Mouse (Mus musculus): Measurements from ENCODE around the gene Skp1a. TPM values are rescaled to one million over a fixed set of nuclear protein-coding genes. Genes with fewer than 3 reads are reported as not detected.

Skp1a gene
- polyA plus RNA-seq, 1 experiment from 2014 or later = 537 TPM

- ATAC-seq (replicated peaks; ENCODE audit: insufficient number of reproducible peaks, low FRiP score, low TSS enrichment) = no peak
- Histone ChIP-seq H3K4me1 (ENCODE audit: control insufficient read depth, insufficient read depth, low read length) (peaks cover 24% of the 10 kb centered on the region), H3K36me3 (ENCODE audit: control insufficient read depth, insufficient read depth, low read length) (no peaks in the 10 kb centered on the region), H3K4me3 (ENCODE audit: low read depth, low read length) (no peak overlapping the region), H3K27ac (ENCODE audit: low read depth, low read length) (no peak overlapping the region), H3K27me3 (ENCODE audit: control insufficient read depth, insufficient read depth, low read length) (peaks cover 8% of the 10 kb centered on the region; the same call in 1 of the 2 replicates), H3K4me2 (0 out of 2 replicates have a peak overlapping the region, but pooled peaks have one; percentile 0), H3K9me3 (replicated peaks; ENCODE audit: control insufficient read depth, low read length) (no peaks in the 10 kb centered on the region), H3K9ac (ENCODE audit: low read depth, low read length) (no peak overlapping the region)
- WGBS (ENCODE audit: insufficient replicate concordance) = 22% methylated on average over 16 of the region's 16 CpGs
Observed at GRCm38 (mm10) chr11:52286301-52286957, 54.6 kb downstream of the Skp1a start.

- H3K27ac ChIP-seq (ENCODE audit: low read depth, low read length) = no peak overlapping the region
- ATAC-seq (replicated peaks; ENCODE audit: insufficient number of reproducible peaks, low FRiP score, low TSS enrichment) = no peak
- no peaks in the 10 kb centered on the region for H3K36me3 ChIP-seq (ENCODE audit: control insufficient read depth, insufficient read depth, low read length)
- H3K9me3 ChIP-seq (replicated peaks; ENCODE audit: control insufficient read depth, low read length) = no peaks in the 10 kb centered on the region
- H3K9ac ChIP-seq (ENCODE audit: low read depth, low read length) = no peak overlapping the region
- H3K4me2 ChIP-seq = no peak overlapping the region
- H3K4me3 ChIP-seq (ENCODE audit: low read depth, low read length) = no peak overlapping the region
- H3K27me3 ChIP-seq (ENCODE audit: control insufficient read depth, insufficient read depth, low read length) = peaks cover 8% of the 10 kb centered on the region; the same call in 1 of the 2 replicates
- peaks cover 24% of the 10 kb centered on the region for H3K4me1 ChIP-seq (ENCODE audit: control insufficient read depth, insufficient read depth, low read length)
- 33% methylated on average over 4 of the region's 4 CpGs for WGBS (ENCODE audit: insufficient replicate concordance)
Observed at GRCm38 (mm10) chr11:52286958-52287305, 55.1 kb downstream of the Skp1a start.

GRCm38 (mm10) chr11:52292346-52292745, 60.6 kb downstream of the Skp1a start:
- ATAC-seq (replicated peaks; ENCODE audit: insufficient number of reproducible peaks, low FRiP score, low TSS enrichment) = no peak
- no peaks in the 10 kb centered on the region for H3K27me3 ChIP-seq (ENCODE audit: control insufficient read depth, insufficient read depth, low read length)
- no peaks in the 10 kb centered on the region for H3K4me1 ChIP-seq (ENCODE audit: control insufficient read depth, insufficient read depth, low read length)
- no peaks in the 10 kb centered on the region for H3K36me3 ChIP-seq (ENCODE audit: control insufficient read depth, insufficient read depth, low read length)
- H3K9ac ChIP-seq (ENCODE audit: low read depth, low read length) = no peak overlapping the region
- H3K4me2 ChIP-seq = no peak overlapping the region
- WGBS (ENCODE audit: insufficient replicate concordance) = 72% methylated on average over 7 of the region's 7 CpGs
- H3K27ac ChIP-seq (ENCODE audit: low read depth, low read length) = no peak overlapping the region
- H3K9me3 ChIP-seq (replicated peaks; ENCODE audit: control insufficient read depth, low read length) = no peaks in the 10 kb centered on the region
- H3K4me3 ChIP-seq (ENCODE audit: low read depth, low read length) = no peak overlapping the region

GRCm38 (mm10) chr11:52292894-52293293, 61.1 kb downstream of the Skp1a start:
- no peaks in the 10 kb centered on the region for H3K27me3 ChIP-seq (ENCODE audit: control insufficient read depth, insufficient read depth, low read length)
- ATAC-seq (replicated peaks; ENCODE audit: insufficient number of reproducible peaks, low FRiP score, low TSS enrichment) = no peak
- no peak overlapping the region for H3K4me3 ChIP-seq (ENCODE audit: low read depth, low read length)
- H3K4me2 ChIP-seq = no peak overlapping the region
- H3K27ac ChIP-seq (ENCODE audit: low read depth, low read length) = no peak overlapping the region
- WGBS (ENCODE audit: insufficient replicate concordance) = 70% methylated on average over 6 of the region's 6 CpGs
- H3K9ac ChIP-seq (ENCODE audit: low read depth, low read length) = no peak overlapping the region
- no peaks in the 10 kb centered on the region for H3K9me3 ChIP-seq (replicated peaks; ENCODE audit: control insufficient read depth, low read length)
- H3K36me3 ChIP-seq (ENCODE audit: control insufficient read depth, insufficient read depth, low read length) = no peaks in the 10 kb centered on the region
- H3K4me1 ChIP-seq (ENCODE audit: control insufficient read depth, insufficient read depth, low read length) = no peaks in the 10 kb centered on the region

GRCm38 (mm10) chr11:52294103-52294502, 62.3 kb downstream of the Skp1a start:
- H3K36me3 ChIP-seq (ENCODE audit: control insufficient read depth, insufficient read depth, low read length) = no peaks in the 10 kb centered on the region
- 78% methylated on average over 9 of the region's 9 CpGs for WGBS (ENCODE audit: insufficient replicate concordance)
- H3K4me3 ChIP-seq (ENCODE audit: low read depth, low read length) = no peak overlapping the region
- no peak overlapping the region for H3K27ac ChIP-seq (ENCODE audit: low read depth, low read length)
- no peak for ATAC-seq (replicated peaks; ENCODE audit: insufficient number of reproducible peaks, low FRiP score, low TSS enrichment)
- H3K9ac ChIP-seq (ENCODE audit: low read depth, low read length) = no peak overlapping the region
- no peak overlapping the region for H3K4me2 ChIP-seq
- no peaks in the 10 kb centered on the region; the same call in 1 of the 2 replicates for H3K27me3 ChIP-seq (ENCODE audit: control insufficient read depth, insufficient read depth, low read length)
- no peaks in the 10 kb centered on the region for H3K9me3 ChIP-seq (replicated peaks; ENCODE audit: control insufficient read depth, low read length)
- no peaks in the 10 kb centered on the region for H3K4me1 ChIP-seq (ENCODE audit: control insufficient read depth, insufficient read depth, low read length)

Other genes starting within 250 kb of the Skp1a start
- gene Ube2b, start 231.2 kb upstream of the Skp1a start, polyA plus RNA-seq (2014; fragmentation: Nextera tagmentation; extraction: Ambion mirVana) = 163 and 172 TPM in 2 replicates
- gene Cdkl3, start 227.8 kb upstream of the Skp1a start, polyA plus RNA-seq (2014; fragmentation: Nextera tagmentation; extraction: Ambion mirVana) = 9.1 and 9.9 TPM in 2 replicates
- 77.1 and 78.3 TPM in 2 replicates for gene Ppp2ca, start 133.3 kb upstream of the Skp1a start, polyA plus RNA-seq (2014; fragmentation: Nextera tagmentation; extraction: Ambion mirVana)
- not detected in 2 replicates for gene Olfr1373, start 86.5 kb upstream of the Skp1a start, polyA plus RNA-seq (2014; fragmentation: Nextera tagmentation; extraction: Ambion mirVana)
- not detected in 2 replicates for gene Olfr1371, start 18.0 kb upstream of the Skp1a start, polyA plus RNA-seq (2014; fragmentation: Nextera tagmentation; extraction: Ambion mirVana)
- 5.3 and 5.5 TPM in 2 replicates for gene Tcf7, start 51.0 kb downstream of the Skp1a start, polyA plus RNA-seq (2014; fragmentation: Nextera tagmentation; extraction: Ambion mirVana)
- gene Vdac1, start 128.9 kb downstream of the Skp1a start, polyA plus RNA-seq (2014; fragmentation: Nextera tagmentation; extraction: Ambion mirVana) = 346 and 407 TPM in 2 replicates
- gene 9530068E07Rik, start 164.4 kb downstream of the Skp1a start, polyA plus RNA-seq (2014; fragmentation: Nextera tagmentation; extraction: Ambion mirVana) = 211 and 244 TPM in 2 replicates